21 mouse cellular contexts compared by ENCODE assay signal in the genomic region with DNA sequence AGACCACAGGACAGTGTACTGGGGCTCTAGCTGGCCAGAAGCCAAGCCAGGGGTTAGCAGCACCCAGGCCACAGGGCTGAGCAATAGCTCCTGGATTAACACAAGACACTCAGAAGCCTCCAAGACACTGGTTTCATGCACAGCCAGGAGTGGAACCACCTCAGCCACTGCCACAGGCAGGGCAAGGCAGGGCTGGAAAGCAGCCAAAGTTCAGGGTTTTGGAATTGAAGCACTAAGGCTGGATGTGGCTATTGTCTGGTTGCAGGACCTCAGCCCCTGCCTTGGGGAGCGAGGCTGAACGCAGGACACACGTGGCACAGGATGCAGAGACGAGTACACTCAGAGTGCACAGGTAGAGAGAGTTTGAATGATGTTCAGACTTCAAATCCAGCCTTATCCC. TPM values are rescaled to one million over a fixed set of nuclear protein-coding genes. Genes with fewer than 3 reads are reported as not detected.
DNase-seq lines count a peak whose midpoint lies in the region; ATAC-seq and TF ChIP-seq lines count a peak whose summit lies in the region.
"Had no signal": no experiment of that assay in that cellular context is flagged by ENCODE, and none has a peak within 500 bp of the region (broad histone marks: within the 10 kb centered on the region; RNA-seq: fewer than 3 reads in every experiment).

No protein-coding gene starts in this region.

- H3K27me3 ChIP-seq in heart, embryonic 12.5 days (replicated peaks), result no peaks in the 10 kb centered on the region
- no peaks in the 10 kb centered on the region for H3K27me3 ChIP-seq in liver, embryonic 12.5 days (replicated peaks)
- H3K27me3 ChIP-seq in liver, postnatal 0 days (ENCODE audit: insufficient read depth, low read length), result no peaks in the 10 kb centered on the region
- no peaks in the 10 kb centered on the region for H3K27me3 ChIP-seq in myocyte (ENCODE audit: control insufficient read depth, insufficient read depth, insufficient read length)
- H3K27me3 ChIP-seq: embryonic facial prominence, embryonic 13.5 days; intestine, embryonic 15.5 days; limb, embryonic 13.5 days; liver, embryonic 15.5 days; neural tube, embryonic 15.5 days had no signal

- H3K4me3 ChIP-seq in heart, embryonic 12.5 days, result no peak overlapping the region
- no peak overlapping the region for H3K4me3 ChIP-seq in liver, embryonic 12.5 days
- no peak overlapping the region for H3K4me3 ChIP-seq in liver, postnatal 0 days (ENCODE audit: low read depth, low read length)
- no peak overlapping the region for H3K4me3 ChIP-seq in myocyte
- H3K4me3 ChIP-seq: embryonic facial prominence, embryonic 13.5 days; gastrocnemius, adult 2 months; intestine, embryonic 15.5 days; limb, embryonic 13.5 days; liver, embryonic 15.5 days; neural tube, embryonic 15.5 days had no signal

- ATAC-seq in heart, embryonic 12.5 days (ENCODE audit: insufficient number of reproducible peaks, low FRiP score), result no peak
- ATAC-seq in liver, embryonic 12.5 days, result peak; percentile 27; the same call in 1 of the 2 replicates
- ATAC-seq in liver, postnatal 0 days, result no peak
- ATAC-seq: intestine, embryonic 15.5 days had no signal

- peak; percentile 92 for DNase-seq in heart, adult 11 months
- no peak for DNase-seq in liver, postnatal 0 days
- DNase-seq in urinary bladder, adult 2 months (ENCODE audit: low spot score), result peak; percentile 15
- DNase-seq in urinary bladder, adult 18-20 months (ENCODE audit: low spot score in 2 of 2), result no peak
- no peak for DNase-seq in adrenal gland, adult 8-10 months
- DNase-seq: adrenal gland, postnatal 25 days; cerebellum, adult 8-10 months; gastrocnemius, adult 2 months; lung, postnatal 14 days; thymus, postnatal 4 days had no signal

- H3K79me2 ChIP-seq in myocyte (ENCODE audit: control insufficient read depth, insufficient read depth), result peaks cover 15% of the 10 kb centered on the region

- TF ChIP-seq POLR2A in myocyte (IDR thresholded peaks at IDR 0.05; ENCODE audit: insufficient read length, low read depth), result no peak

- TF ChIP-seq CTCF in liver, postnatal 0 days (IDR thresholded peaks at IDR 0.05; ENCODE audit: low read depth), result no peak

- no peaks in the 10 kb centered on the region for H3K4me1 ChIP-seq in heart, embryonic 12.5 days (replicated peaks)
- H3K4me1 ChIP-seq in liver, embryonic 12.5 days, result no peaks in the 10 kb centered on the region
- H3K4me1 ChIP-seq in liver, postnatal 0 days (ENCODE audit: insufficient read depth), result no peaks in the 10 kb centered on the region
- H3K4me1 ChIP-seq: embryonic facial prominence, embryonic 13.5 days; intestine, embryonic 15.5 days; neural tube, embryonic 15.5 days had no signal

- no peak overlapping the region for H3K9ac ChIP-seq in heart, embryonic 12.5 days
- no peak overlapping the region for H3K9ac ChIP-seq in liver, embryonic 12.5 days
- no peak overlapping the region for H3K9ac ChIP-seq in liver, postnatal 0 days (replicated peaks)
- H3K9ac ChIP-seq: embryonic facial prominence, embryonic 13.5 days; hindbrain, embryonic 14.5 days; intestine, embryonic 15.5 days; limb, embryonic 13.5 days; liver, embryonic 15.5 days; neural tube, embryonic 15.5 days had no signal

- WGBS in heart, embryonic 12.5 days, result 68% methylated on average over 4 of the region's 4 CpGs
- WGBS in liver, embryonic 12.5 days (ENCODE audit: insufficient replicate concordance), result 75% methylated on average over 4 of the region's 4 CpGs
- WGBS in liver, postnatal 0 days (ENCODE audit: insufficient replicate concordance), result 78% methylated on average over 4 of the region's 4 CpGs

- H3K9me3 ChIP-seq in heart, embryonic 12.5 days (replicated peaks), result no peaks in the 10 kb centered on the region
- H3K9me3 ChIP-seq in liver, embryonic 12.5 days (replicated peaks), result no peaks in the 10 kb centered on the region
- H3K9me3 ChIP-seq in liver, postnatal 0 days (ENCODE audit: low read length), result no peaks in the 10 kb centered on the region
- H3K9me3 ChIP-seq: embryonic facial prominence, embryonic 13.5 days; G1E; intestine, embryonic 15.5 days; limb, embryonic 13.5 days; liver, embryonic 15.5 days; neural tube, embryonic 15.5 days had no signal

- H3ac ChIP-seq in myocyte (ENCODE audit: control insufficient read depth, insufficient read length), result no peak overlapping the region

- no peak overlapping the region for H3K27ac ChIP-seq in heart, embryonic 12.5 days (ENCODE audit: poor library complexity, severe bottlenecking)
- H3K27ac ChIP-seq in liver, embryonic 12.5 days, result no peak overlapping the region
- no peak overlapping the region for H3K27ac ChIP-seq in liver, postnatal 0 days (ENCODE audit: low read depth)
- H3K27ac ChIP-seq: embryonic facial prominence, embryonic 13.5 days; gastrocnemius, adult 2 months; hindbrain, embryonic 14.5 days; intestine, embryonic 15.5 days; limb, embryonic 13.5 days; liver, embryonic 15.5 days; neural tube, embryonic 15.5 days had no signal

- peaks cover 86% of the 10 kb centered on the region for H3K36me3 ChIP-seq in heart, embryonic 12.5 days
- H3K36me3 ChIP-seq in liver, embryonic 12.5 days, result peaks cover 55% of the 10 kb centered on the region
- peaks cover 44% of the 10 kb centered on the region for H3K36me3 ChIP-seq in liver, postnatal 0 days (replicated peaks; ENCODE audit: insufficient read depth, low read length)
- H3K36me3 ChIP-seq in myocyte (ENCODE audit: control insufficient read depth, insufficient read depth), result peaks cover 75% of the 10 kb centered on the region
- H3K36me3 ChIP-seq: G1E had no signal

- TF ChIP-seq EP300 in liver, postnatal 0 days (IDR thresholded peaks at IDR 0.05; ENCODE audit: low read depth), result no peak

- no peak overlapping the region for H3K4me2 ChIP-seq in heart, embryonic 12.5 days
- H3K4me2 ChIP-seq in liver, embryonic 12.5 days, result no peak overlapping the region
- H3K4me2 ChIP-seq in liver, postnatal 0 days (ENCODE audit: low read depth, low read length), result no peak overlapping the region
- no peak overlapping the region for H3K4me2 ChIP-seq in myocyte (ENCODE audit: low read depth)
- H3K4me2 ChIP-seq: embryonic facial prominence, embryonic 13.5 days; hindbrain, embryonic 14.5 days; intestine, embryonic 15.5 days; limb, embryonic 13.5 days; liver, embryonic 15.5 days; neural tube, embryonic 15.5 days had no signal

TF ChIP-seq in myocyte, 11 proteins besides CTCF, POLR2A, EP300 and RAD21:
- TF ChIP-seq MYOG (IDR thresholded peaks at IDR 0.05; ENCODE audit: control insufficient read depth in 1 of 3, insufficient read depth in 1 of 3, insufficient read length in 2 of 3, low read depth in 2 of 3) (no peak), E2F4 (IDR thresholded peaks at IDR 0.05; ENCODE audit: insufficient read depth) (no peak), POLR2AphosphoS2 (IDR thresholded peaks at IDR 0.05; ENCODE audit: insufficient read length, low read depth) (peak; percentile 40)

RNA-seq across cellular contexts. Expression of gene Csf1, which starts 10.8 kb away (rescaled TPM):
- 12.7 and 12.8 TPM in 2 replicates for polyA plus RNA-seq in heart, embryonic 12.5 days (2016; fragmentation: Nextera tagmentation; extraction: Ambion mirVana)
- 8.7 and 8.8 TPM in 2 replicates for polyA plus RNA-seq in liver, embryonic 12.5 days (2016; fragmentation: Nextera tagmentation; extraction: Ambion mirVana)
- 6.6 and 7.2 TPM in 2 replicates for polyA plus RNA-seq in liver, postnatal 0 days (2015; fragmentation: Nextera tagmentation; extraction: Ambion mirVana)
- polyA plus RNA-seq in urinary bladder, adult 2 months (2012; rRNA removed), result 33.2 and 34.9 TPM in 2 replicates
- 68.1 TPM for polyA plus RNA-seq in myocyte (2012; fragmentation: generic; extraction: Trizol)
- total RNA-seq in adrenal gland, adult 8-10 months (2022), result 10 to 100 TPM; 14.8 to 29.7 (median 23.0) TPM
- total RNA-seq: megakaryocyte-erythroid progenitor cell, adult 5-6 weeks had no signal

RNA-seq across cellular contexts. Expression of gene Ahcyl1, which starts 53.1 kb away (rescaled TPM):
- 69.3 and 74.0 TPM in 2 replicates for polyA plus RNA-seq in heart, embryonic 12.5 days (2016; fragmentation: Nextera tagmentation; extraction: Ambion mirVana)
- 53.7 and 54.0 TPM in 2 replicates for polyA plus RNA-seq in liver, embryonic 12.5 days (2016; fragmentation: Nextera tagmentation; extraction: Ambion mirVana)
- polyA plus RNA-seq in liver, postnatal 0 days (2015; fragmentation: Nextera tagmentation; extraction: Ambion mirVana), result 18.1 and 19.8 TPM in 2 replicates
- 101 and 110 TPM in 2 replicates for polyA plus RNA-seq in urinary bladder, adult 2 months (2012; rRNA removed)
- polyA plus RNA-seq in myocyte (2012; fragmentation: generic; extraction: Trizol), result 51.0 TPM
- total RNA-seq in adrenal gland, adult 8-10 months (2022), result 100 to 1,000 TPM; 213 to 241 (median 234) TPM

Comparison
In these comparisons a context has a peak if more than half of its experiments do, and no peak if none do; other contexts are left out.
1. DNase-seq: peak in heart, adult 11 months (single experiment) and urinary bladder, adult 2 months (single experiment); none in liver, postnatal 0 days (single experiment), urinary bladder, adult 18-20 months (0 of 2) and adrenal gland, adult 8-10 months (single experiment).